Mouse (Mus musculus) midbrain, embryonic 16.5 days (tissue): ENCODE measurements at regions not wholly inside any gene's neighbourhood (a gene's known extent, or its start where the extent isn't known, plus 50 kb on each side); places are given as distances from the start of the nearest gene placed in this dataset.
"Not testable (repeated sequence)": the region's sequence is repeated elsewhere in the genome, so short reads cannot be mapped to it uniquely, and the experiment has no call there.

Experiments
- ATAC-seq: fragments of 200-750 bp; cut with Nextera tagmentation; 2 replicates; pipeline ENCODE4 v1.8.0; 2017; ENCODE audit warnings: moderate TSS enrichment
- H3K27ac ChIP-seq: fragments of 300-500 bp; sonication (generic); 2 replicates; pipeline ENCODE4 v1.5.1; 2014; ENCODE audit warnings: mild to moderate bottlenecking, low read length, mixed read lengths
- H3K27me3 ChIP-seq: fragments of 300-500 bp; sonication (generic); 2 replicates; pipeline ENCODE4 v1.6.1; 2014; ENCODE audit warnings: low read depth, low read length, mixed read lengths; ENCODE audit not compliant: control insufficient read depth, insufficient read depth
- H3K36me3 ChIP-seq: fragments of 300-500 bp; sonication (generic); 2 replicates; pipeline ENCODE4 v1.6.1; 2014; ENCODE audit warnings: mild to moderate bottlenecking, low read length, moderate library complexity, mixed read lengths; ENCODE audit not compliant: control insufficient read depth, insufficient read depth
- H3K4me1 ChIP-seq: fragments of 300-500 bp; sonication (generic); 2 replicates; pipeline ENCODE4 v1.6.1; 2014; ENCODE audit warnings: mild to moderate bottlenecking, low read length, mixed read lengths; ENCODE audit not compliant: control insufficient read depth, insufficient read depth
- H3K4me2 ChIP-seq: fragments of 300-500 bp; sonication (generic); 2 replicates; pipeline ENCODE4 v1.6.1; 2014; ENCODE audit warnings: mild to moderate bottlenecking, low read length, mixed read lengths
- H3K4me3 ChIP-seq: fragments of 300-500 bp; sonication (generic); 2 replicates; pipeline ENCODE4 v1.5.1; 2014; ENCODE audit warnings: low read depth, mild to moderate bottlenecking, low read length, moderate library complexity, mixed read lengths
- H3K9ac ChIP-seq: fragments of 300-500 bp; sonication (generic); 2 replicates; pipeline ENCODE4 v1.6.1; 2014; ENCODE audit warnings: low read depth, low read length, mixed read lengths
- H3K9me3 ChIP-seq: fragments of 300-500 bp; sonication (generic); replicated peaks from 2 replicates; pipeline ENCODE4 v1.6.1; 2014; ENCODE audit warnings: mild to moderate bottlenecking, low read length, mixed read lengths; ENCODE audit not compliant: control insufficient read depth, poor library complexity, severe bottlenecking
- WGBS: fragments of 180-500 bp; shearing (Covaris S2); extraction: QIAGEN DNeasy Blood & Tissue Kit; methylation state at CpG from one replicate; pipeline ENCODE4 v1.1.7; 2014; 5-methylcytosine and 5-hydroxymethylcytosine counted together

- 87% methylated on average over 8 of the region's 8 CpGs for WGBS
- H3K4me3 ChIP-seq, H3K36me3 ChIP-seq, H3K27me3 ChIP-seq, H3K4me1 ChIP-seq, H3K27ac ChIP-seq, H3K9me3 ChIP-seq, H3K4me2 ChIP-seq, ATAC-seq, H3K9ac ChIP-seq: not testable (repeated sequence)
These were observed 68.9 kb upstream of the Cnih3 start for GRCm38 (mm10) chr1:181283539-181283938.

- ATAC-seq = no peak
- H3K36me3 ChIP-seq = no peaks in the 10 kb centered on the region
- H3K9me3 ChIP-seq = no peaks in the 10 kb centered on the region
- H3K4me3 ChIP-seq = no peak overlapping the region
- no peaks in the 10 kb centered on the region for H3K4me1 ChIP-seq
- no peak overlapping the region for H3K4me2 ChIP-seq
- H3K27ac ChIP-seq = no peak overlapping the region
- WGBS = 75% methylated on average over 10 of the region's 10 CpGs
- no peak overlapping the region for H3K9ac ChIP-seq
- H3K27me3 ChIP-seq = no peaks in the 10 kb centered on the region
These were observed 67.9 kb upstream of the Cnih3 start for GRCm38 (mm10) chr1:181284301-181285197.

GRCm38 (mm10) chr1:181285600-181285999 is 66.8 kb upstream of the Cnih3 start:
- 90% methylated on average over 8 of the region's 8 CpGs for WGBS

DNA sequence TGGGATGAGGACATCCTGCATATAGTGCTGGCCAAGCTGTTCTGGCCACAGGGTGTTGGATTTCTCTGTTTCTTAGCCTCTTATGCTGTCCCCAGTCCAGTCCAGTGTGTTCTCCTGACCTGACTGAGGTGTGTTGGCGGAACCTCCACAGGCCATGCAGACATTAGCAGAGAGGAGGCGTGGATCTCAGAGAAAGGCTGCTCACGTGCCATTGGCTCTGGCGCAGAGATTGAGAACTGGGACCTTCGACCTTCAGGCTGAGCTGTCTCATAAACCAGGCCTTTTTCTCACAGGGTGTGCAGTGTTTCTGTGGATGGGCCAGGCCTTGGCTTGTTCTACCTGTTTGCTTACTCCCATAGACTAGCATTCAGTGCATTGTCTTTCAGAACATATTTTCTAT is 66.3 kb upstream of the Cnih3 start:
- Histone ChIP-seq H3K27ac (no peak overlapping the region), H3K9ac (no peak overlapping the region), H3K9me3 (no peaks in the 10 kb centered on the region), H3K4me3 (no peak overlapping the region), H3K4me1 (no peaks in the 10 kb centered on the region), H3K27me3 (no peaks in the 10 kb centered on the region), H3K4me2 (no peak overlapping the region), H3K36me3 (no peaks in the 10 kb centered on the region)
- 79% methylated on average over 5 of the region's 5 CpGs for WGBS
- ATAC-seq = no peak

More at GRCm38 (mm10) chr1:181285600-181285999, 66.8 kb upstream of the Cnih3 start:
- no peaks in the 10 kb centered on the region for H3K9me3 ChIP-seq
- H3K4me3 ChIP-seq = no peak overlapping the region
- no peak overlapping the region for H3K27ac ChIP-seq
- H3K9ac ChIP-seq = no peak overlapping the region
- H3K36me3 ChIP-seq = no peaks in the 10 kb centered on the region
- no peak for ATAC-seq
- H3K4me1 ChIP-seq = no peaks in the 10 kb centered on the region
- H3K27me3 ChIP-seq = no peaks in the 10 kb centered on the region
- no peak overlapping the region for H3K4me2 ChIP-seq

- no peak overlapping the region for H3K9ac ChIP-seq
- no peak overlapping the region for H3K27ac ChIP-seq
These were observed 65.3 kb upstream of the Cnih3 start for GRCm38 (mm10) chr1:181287166-181287565.

GRCm38 (mm10) chr1:181289385-181290035 is 62.9 kb upstream of the Cnih3 start:
- WGBS = 80% methylated on average over 13 of the region's 13 CpGs
- Histone ChIP-seq H3K4me3 (no peak overlapping the region), H3K27me3 (no peaks in the 10 kb centered on the region), H3K9me3 (no peaks in the 10 kb centered on the region), H3K4me2 (no peak overlapping the region), H3K9ac (no peak overlapping the region), H3K36me3 (no peaks in the 10 kb centered on the region), H3K4me1 (no peaks in the 10 kb centered on the region), H3K27ac (no peak overlapping the region)
- no peak for ATAC-seq

More at GRCm38 (mm10) chr1:181287166-181287565, 65.3 kb upstream of the Cnih3 start:
- H3K4me1 ChIP-seq = no peaks in the 10 kb centered on the region
- 88% methylated on average over 1 of the region's 1 CpGs for WGBS
- H3K36me3 ChIP-seq = no peaks in the 10 kb centered on the region
- no peak overlapping the region for H3K4me3 ChIP-seq
- H3K4me2 ChIP-seq = no peak overlapping the region
- H3K9me3 ChIP-seq = no peaks in the 10 kb centered on the region
- no peak for ATAC-seq
- H3K27me3 ChIP-seq = no peaks in the 10 kb centered on the region

GRCm38 (mm10) chr1:181291202-181291601 is 61.2 kb upstream of the Cnih3 start:
- H3K27me3 ChIP-seq = no peaks in the 10 kb centered on the region
- 61% methylated on average over 6 of the region's 6 CpGs for WGBS
- ATAC-seq = no peak

GRCm38 (mm10) chr1:181291966-181292365 is 60.5 kb upstream of the Cnih3 start:
- Histone ChIP-seq H3K4me2 (no peak overlapping the region), H3K27ac (no peak overlapping the region), H3K4me3 (no peak overlapping the region), H3K4me1 (no peaks in the 10 kb centered on the region), H3K9ac (no peak overlapping the region), H3K9me3 (no peaks in the 10 kb centered on the region), H3K27me3 (no peaks in the 10 kb centered on the region), H3K36me3 (no peaks in the 10 kb centered on the region)
- no peak for ATAC-seq
- WGBS = 88% methylated on average over 5 of the region's 5 CpGs

More at GRCm38 (mm10) chr1:181291202-181291601, 61.2 kb upstream of the Cnih3 start:
- Histone ChIP-seq H3K4me3 (no peak overlapping the region), H3K9me3 (no peaks in the 10 kb centered on the region), H3K4me2 (no peak overlapping the region), H3K36me3 (no peaks in the 10 kb centered on the region), H3K9ac (no peak overlapping the region), H3K27ac (no peak overlapping the region), H3K4me1 (no peaks in the 10 kb centered on the region)
